Mouse (Mus musculus): ENCODE measurements around the gene Fam122b. TPM values are rescaled to one million over a fixed set of nuclear protein-coding genes. Genes with fewer than 3 reads are reported as not detected.

Fam122b gene
- polyA plus RNA-seq, 1 experiment: 1.2 TPM

GRCm38 (mm10) chrX:53236404-53236803, 33.2 kb downstream of the Fam122b start:
- no peaks in the 10 kb centered on the region for H3K36me3 ChIP-seq (replicated peaks; ENCODE audit: low read length)
- TF ChIP-seq GATA1 (IDR thresholded peaks at IDR 0.05; ENCODE audit: borderline replicate concordance, low read length): no peak
- TF ChIP-seq FLI1 (IDR thresholded peaks at IDR 0.05; ENCODE audit: low read length): no peak
- no peaks in the 10 kb centered on the region for H3K9me3 ChIP-seq
- no peak overlapping the region for H3K4me3 ChIP-seq (replicated peaks)
- H3K27me3 ChIP-seq (replicated peaks): peaks cover 6% of the 10 kb centered on the region
- H3K4me1 ChIP-seq: peaks cover 4% of the 10 kb centered on the region; the same call in 1 of the 2 replicates

- Histone ChIP-seq H3K4me1 (peaks cover 4% of the 10 kb centered on the region; the same call in 1 of the 2 replicates), H3K4me3 (replicated peaks) (no peak overlapping the region), H3K27me3 (replicated peaks) (peaks cover 3% of the 10 kb centered on the region), H3K36me3 (replicated peaks; ENCODE audit: low read length) (no peaks in the 10 kb centered on the region), H3K9me3 (0 out of 2 replicates have a peak, but pooled peaks cover under 1% of the 10 kb centered on the region)
- TF ChIP-seq FLI1 (IDR thresholded peaks at IDR 0.05; ENCODE audit: low read length) (no peak), GATA1 (IDR thresholded peaks at IDR 0.05; ENCODE audit: borderline replicate concordance, low read length) (no peak)
Measured at GRCm38 (mm10) chrX:53233689-53234088, 35.9 kb downstream of the Fam122b start.

GRCm38 (mm10) chrX:53231965-53232364, 37.6 kb downstream of the Fam122b start:
- Histone ChIP-seq H3K9me3 (peaks cover 6% of the 10 kb centered on the region), H3K4me3 (replicated peaks) (peak overlapping the region; percentile 81), H3K27me3 (replicated peaks) (peaks cover 5% of the 10 kb centered on the region), H3K4me1 (peaks cover 4% of the 10 kb centered on the region; the same call in 1 of the 2 replicates), H3K36me3 (replicated peaks; ENCODE audit: low read length) (no peaks in the 10 kb centered on the region)
- TF ChIP-seq FLI1 (IDR thresholded peaks at IDR 0.05; ENCODE audit: low read length): no peak
- TF ChIP-seq GATA1 (IDR thresholded peaks at IDR 0.05; ENCODE audit: borderline replicate concordance, low read length): no peak

- H3K9me3 ChIP-seq: peaks cover 6% of the 10 kb centered on the region
- TF ChIP-seq FLI1 (IDR thresholded peaks at IDR 0.05; ENCODE audit: low read length) (no peak), GATA1 (IDR thresholded peaks at IDR 0.05; ENCODE audit: borderline replicate concordance, low read length) (no peak)
Measured at GRCm38 (mm10) chrX:53224353-53224944, 45.2 kb downstream of the Fam122b start.

GRCm38 (mm10) chrX:53220855-53221254, 48.8 kb downstream of the Fam122b start:
- no peaks in the 10 kb centered on the region for H3K36me3 ChIP-seq (replicated peaks; ENCODE audit: low read length)
- H3K4me3 ChIP-seq (replicated peaks): no peak overlapping the region
- TF ChIP-seq GATA1 (IDR thresholded peaks at IDR 0.05; ENCODE audit: borderline replicate concordance, low read length) (no peak), FLI1 (IDR thresholded peaks at IDR 0.05; ENCODE audit: low read length) (no peak)
- H3K4me1 ChIP-seq: no peaks in the 10 kb centered on the region
- H3K9me3 ChIP-seq: no peaks in the 10 kb centered on the region
- H3K27me3 ChIP-seq (replicated peaks): peaks cover 19% of the 10 kb centered on the region

More at GRCm38 (mm10) chrX:53224353-53224944, 45.2 kb downstream of the Fam122b start:
- Histone ChIP-seq H3K4me3 (replicated peaks) (no peak overlapping the region), H3K36me3 (replicated peaks; ENCODE audit: low read length) (no peaks in the 10 kb centered on the region), H3K27me3 (replicated peaks) (peaks cover 17% of the 10 kb centered on the region), H3K4me1 (no peaks in the 10 kb centered on the region)

GRCm38 (mm10) chrX:53214557-53215229, 54.9 kb downstream of the Fam122b start:
- Histone ChIP-seq H3K4me3 (replicated peaks) (no peak overlapping the region), H3K36me3 (replicated peaks; ENCODE audit: low read length) (no peaks in the 10 kb centered on the region), H3K27me3 (replicated peaks) (peaks cover 20% of the 10 kb centered on the region), H3K4me1 (peaks cover 11% of the 10 kb centered on the region), H3K9me3 (no peaks in the 10 kb centered on the region)
- TF ChIP-seq GATA1 (IDR thresholded peaks at IDR 0.05; ENCODE audit: borderline replicate concordance, low read length) (no peak), FLI1 (IDR thresholded peaks at IDR 0.05; ENCODE audit: low read length) (no peak)

GRCm38 (mm10) chrX:53213838-53214237, 55.8 kb downstream of the Fam122b start:
- H3K9me3 ChIP-seq: no peaks in the 10 kb centered on the region
- H3K4me1 ChIP-seq: peaks cover 19% of the 10 kb centered on the region
- no peaks in the 10 kb centered on the region for H3K36me3 ChIP-seq (replicated peaks; ENCODE audit: low read length)
- no peak overlapping the region for H3K4me3 ChIP-seq (replicated peaks)
- no peak for TF ChIP-seq FLI1 (IDR thresholded peaks at IDR 0.05; ENCODE audit: low read length)
- no peak for TF ChIP-seq GATA1 (IDR thresholded peaks at IDR 0.05; ENCODE audit: borderline replicate concordance, low read length)
- H3K27me3 ChIP-seq (replicated peaks): peaks cover 22% of the 10 kb centered on the region

- Histone ChIP-seq H3K4me1 (peaks cover 32% of the 10 kb centered on the region), H3K9me3 (no peaks in the 10 kb centered on the region), H3K36me3 (replicated peaks; ENCODE audit: low read length) (no peaks in the 10 kb centered on the region), H3K27me3 (replicated peaks) (peaks cover 26% of the 10 kb centered on the region), H3K4me3 (replicated peaks) (no peak overlapping the region)
- TF ChIP-seq FLI1 (IDR thresholded peaks at IDR 0.05; ENCODE audit: low read length): no peak
- TF ChIP-seq GATA1 (IDR thresholded peaks at IDR 0.05; ENCODE audit: borderline replicate concordance, low read length): no peak
Measured at GRCm38 (mm10) chrX:53212485-53212884, 57.1 kb downstream of the Fam122b start.

- H3K27me3 ChIP-seq (replicated peaks): peaks cover 26% of the 10 kb centered on the region
- peaks cover 35% of the 10 kb centered on the region for H3K4me1 ChIP-seq
- TF ChIP-seq GATA1 (IDR thresholded peaks at IDR 0.05; ENCODE audit: borderline replicate concordance, low read length) (no peak), FLI1 (IDR thresholded peaks at IDR 0.05; ENCODE audit: low read length) (no peak)
- no peaks in the 10 kb centered on the region for H3K36me3 ChIP-seq (replicated peaks; ENCODE audit: low read length)
- no peaks in the 10 kb centered on the region for H3K9me3 ChIP-seq
- no peak overlapping the region for H3K4me3 ChIP-seq (replicated peaks)
Measured at GRCm38 (mm10) chrX:53211756-53212483, 57.7 kb downstream of the Fam122b start.
